Mouse (Mus musculus) MEL (cell line): ENCODE data around the gene Prr5l. TPM values are rescaled to one million over a fixed set of nuclear protein-coding genes. Genes with fewer than 3 reads are reported as not detected.

Experiments
- DNase-seq: peaks from one replicate; pipeline ENCODE4 v3.0.0; 2011; ENCODE audit warnings: low read depth, low spot score
- H3K27ac ChIP-seq: 2 replicates; pipeline ENCODE4 v1.5.1; 2012; ENCODE audit warnings: low read depth, mild to moderate bottlenecking, control low read depth, low read length, moderate library complexity; ENCODE audit not compliant: control insufficient read depth
- H3K27me3 ChIP-seq, 2 experiments: fragments of 150-350 bp in 1 of 2; sonication (generic) in 1 of 2; 2 replicates each; pipeline ENCODE4 v1.6.1; 2012; ENCODE audit warnings: low read length in 2 of 2, mild to moderate bottlenecking in 2 of 2, improper control_type of control experiment in 1 of 2, moderate library complexity in 1 of 2; ENCODE audit not compliant: insufficient read depth in 2 of 2, control insufficient read depth in 1 of 2
- H3K36me3 ChIP-seq, 2 experiments: 2 replicates each; pipeline ENCODE4 v1.6.1; 2012 to 2014; ENCODE audit warnings: low read length in 2 of 2, improper control_type of control experiment in 1 of 2, inconsistent platforms in 1 of 2, mild to moderate bottlenecking in 1 of 2; ENCODE audit not compliant: insufficient read depth in 2 of 2, control insufficient read depth in 1 of 2
- H3K4me1 ChIP-seq, 2 experiments: fragments of 150-350 bp in 1 of 2; sonication (generic) in 1 of 2; 2 replicates each; pipeline ENCODE4 v1.6.1; 2012; ENCODE audit warnings: low read length in 2 of 2, improper control_type of control experiment in 1 of 2, mild to moderate bottlenecking in 1 of 2; ENCODE audit not compliant: insufficient read depth in 2 of 2, control insufficient read depth in 1 of 2
- H3K4me3 ChIP-seq, 2 experiments: fragments of 150-350 bp in 1 of 2; sonication (generic) in 1 of 2; 2 replicates each; pipeline ENCODE4 v1.5.1; 2012; ENCODE audit warnings: low read depth in 2 of 2, low read length in 2 of 2, mild to moderate bottlenecking in 2 of 2, moderate library complexity in 2 of 2, control low read depth in 1 of 2, improper control_type of control experiment in 1 of 2; ENCODE audit not compliant: control insufficient read depth in 1 of 2, insufficient read depth in 1 of 2
- H3K79me2 ChIP-seq: 2 replicates; pipeline ENCODE4 v1.6.1; 2012; ENCODE audit warnings: mild to moderate bottlenecking, low read length, moderate library complexity; ENCODE audit not compliant: control insufficient read depth, poor library complexity, insufficient read depth
- H3K9ac ChIP-seq: 2 replicates; pipeline ENCODE4 v1.6.1; 2012; ENCODE audit warnings: low read depth, mild to moderate bottlenecking, control low read depth, low read length, moderate library complexity; ENCODE audit not compliant: control insufficient read depth, poor library complexity, severe bottlenecking
- H3K9me3 ChIP-seq: fragments of 150-350 bp; sonication (generic); replicated peaks from 2 replicates; pipeline ENCODE4 v1.6.1; 2012; ENCODE audit warnings: mild to moderate bottlenecking, low read length, improper control_type of control experiment, moderate library complexity; ENCODE audit not compliant: insufficient read depth
- BHLHE40 ChIP-seq: IDR thresholded peaks from 2 replicates; pipeline ENCODE4 v1.6.1; 2012; ENCODE audit warnings: low read depth, mild to moderate bottlenecking, inconsistent platforms, low read length, improper control_type of control experiment, borderline replicate concordance
- CHD1 ChIP-seq: IDR thresholded peaks from 2 replicates; pipeline ENCODE4 v1.6.1; 2012; ENCODE audit warnings: low read depth, mild to moderate bottlenecking, inconsistent platforms, low read length, improper control_type of control experiment
- E2F4 ChIP-seq: IDR thresholded peaks from 2 replicates; pipeline ENCODE4 v1.6.1; 2011; ENCODE audit warnings: low read depth, low read length, improper control_type of control experiment, borderline replicate concordance
- ELF1 ChIP-seq: IDR thresholded peaks from 2 replicates; pipeline ENCODE4 v1.6.1; 2014; ENCODE audit warnings: low read depth, mild to moderate bottlenecking, inconsistent platforms, low read length, improper control_type of control experiment, moderate library complexity
- EP300 ChIP-seq, 2 experiments: IDR thresholded peaks; 2 replicates each; pipeline ENCODE4 v1.6.1; 2011; ENCODE audit warnings: improper control_type of control experiment in 2 of 2, low read length in 2 of 2, low read depth in 1 of 2, mild to moderate bottlenecking in 1 of 2
- GATA1 ChIP-seq: IDR thresholded peaks from 2 replicates; pipeline ENCODE4 v1.6.1; 2011; ENCODE audit warnings: low read depth, low read length, improper control_type of control experiment
- HCFC1 ChIP-seq: IDR thresholded peaks from 2 replicates; pipeline ENCODE4 v1.6.1; 2012; ENCODE audit warnings: low read depth, mild to moderate bottlenecking, inconsistent platforms, low read length, improper control_type of control experiment, moderate library complexity
- JUND ChIP-seq: IDR thresholded peaks from 2 replicates; pipeline ENCODE4 v1.6.1; 2011; ENCODE audit warnings: low read depth, mild to moderate bottlenecking, improper control_type of control experiment, low read length
- KAT2A ChIP-seq: conservative IDR thresholded peaks from 2 replicates; pipeline ENCODE4 v1.6.1; 2012; ENCODE audit warnings: low read depth, low read length, improper control_type of control experiment, inconsistent platforms
- MAFK ChIP-seq: IDR thresholded peaks from 2 replicates; pipeline ENCODE4 v1.6.1; 2011; ENCODE audit warnings: low read depth, mild to moderate bottlenecking, low read length, improper control_type of control experiment, borderline replicate concordance
- MAZ ChIP-seq: IDR thresholded peaks from 2 replicates; pipeline ENCODE4 v1.6.1; 2012; ENCODE audit warnings: low read depth, mild to moderate bottlenecking, inconsistent platforms, low read length, improper control_type of control experiment
- MEF2A ChIP-seq: IDR thresholded peaks from 2 replicates; pipeline ENCODE4 v1.6.1; 2014; ENCODE audit warnings: low read depth, mild to moderate bottlenecking, inconsistent platforms, low read length, improper control_type of control experiment; ENCODE audit not compliant: poor library complexity, insufficient replicate concordance, severe bottlenecking; ENCODE audit errors: extremely low read depth
- MXI1 ChIP-seq: IDR thresholded peaks from 2 replicates; pipeline ENCODE4 v1.6.1; 2011; ENCODE audit warnings: mild to moderate bottlenecking, low read depth, low read length, improper control_type of control experiment
- MYC ChIP-seq: IDR thresholded peaks from 2 replicates; pipeline ENCODE4 v1.6.1; 2011; ENCODE audit warnings: low read depth, mild to moderate bottlenecking, low read length, improper control_type of control experiment, moderate library complexity
- NELFE ChIP-seq: IDR thresholded peaks from 2 replicates; pipeline ENCODE4 v1.6.1; 2011; ENCODE audit warnings: low read depth, low read length, improper control_type of control experiment
- NRF1 ChIP-seq: IDR thresholded peaks from 2 replicates; pipeline ENCODE4 v1.6.1; 2014; ENCODE audit warnings: low read depth, mild to moderate bottlenecking, inconsistent platforms, low read length, improper control_type of control experiment, moderate library complexity; ENCODE audit not compliant: poor library complexity, insufficient read depth, severe bottlenecking
- POLR2A ChIP-seq, 2 experiments: IDR thresholded peaks; 2 replicates each; pipeline ENCODE4 v1.6.1; 2011 to 2012; ENCODE audit warnings: low read length in 2 of 2, mild to moderate bottlenecking in 2 of 2, control low read depth in 1 of 2, improper control_type of control experiment in 1 of 2, low read depth in 1 of 2, moderate library complexity in 1 of 2; ENCODE audit not compliant: control insufficient read depth in 1 of 2, insufficient read depth in 1 of 2, poor library complexity in 1 of 2
- POLR2AphosphoS2 ChIP-seq: IDR thresholded peaks from 2 replicates; pipeline ENCODE4 v1.6.1; 2011; ENCODE audit warnings: low read length, improper control_type of control experiment
- POLR2AphosphoS5 ChIP-seq: IDR thresholded peaks from 2 replicates; pipeline ENCODE4 v1.6.1; 2012; ENCODE audit warnings: low read depth, borderline replicate concordance, mild to moderate bottlenecking, inconsistent platforms, low read length, moderate library complexity, mixed read lengths
- RAD21 ChIP-seq: IDR thresholded peaks from 2 replicates; pipeline ENCODE4 v1.6.1; 2011; ENCODE audit warnings: mild to moderate bottlenecking, low read depth, low read length, improper control_type of control experiment
- SMC3 ChIP-seq: IDR thresholded peaks from 2 replicates; pipeline ENCODE4 v1.6.1; 2011; ENCODE audit warnings: low read depth, low read length, improper control_type of control experiment
- TBP ChIP-seq: IDR thresholded peaks from 2 replicates; pipeline ENCODE4 v1.8.0; 2011; ENCODE audit warnings: low read depth, low read length, improper control_type of control experiment
- UBTF ChIP-seq: IDR thresholded peaks from 2 replicates; pipeline ENCODE4 v1.6.1; 2012; ENCODE audit warnings: low read depth, mild to moderate bottlenecking, inconsistent platforms, low read length, improper control_type of control experiment, moderate library complexity, borderline replicate concordance; ENCODE audit not compliant: insufficient read depth
- USF1 ChIP-seq: IDR thresholded peaks from 2 replicates; pipeline ENCODE4 v1.6.1; 2014; ENCODE audit warnings: low read depth, mild to moderate bottlenecking, inconsistent platforms, low read length, improper control_type of control experiment, moderate library complexity
- ZC3H11A ChIP-seq: IDR thresholded peaks from 2 replicates; pipeline ENCODE4 v1.6.1; 2012; ENCODE audit warnings: low read depth, mild to moderate bottlenecking, inconsistent platforms, low read length, improper control_type of control experiment
- ZKSCAN1 ChIP-seq: IDR thresholded peaks from 2 replicates; pipeline ENCODE4 v1.6.1; 2012; ENCODE audit warnings: low read depth, mild to moderate bottlenecking, inconsistent platforms, low read length, improper control_type of control experiment, moderate library complexity
- polyA plus RNA-seq, 2 experiments: library from polyadenylated mRNA; stranded (reverse) in 1 of 2; unstranded in 1 of 2; fragments of >175 nt in 1 of 2; fragments of >200 nt in 1 of 2; gene quantifications; 2 replicates each; pipeline versions ENCODE4 v1.2.1 to v1.2.4; 2012; ENCODE audit warnings: low replicate concordance in 2 of 2, low read depth in 1 of 2; ENCODE audit not compliant: insufficient read length in 2 of 2, insufficient read depth in 1 of 2, missing spikeins in 1 of 2
- total RNA-seq: library from RNA; depleted of rRNA; stranded (reverse); fragments of 300-350 nt; gene quantifications from 2 replicates; pipeline ENCODE4 v1.2.3, GENCODE M21; 2012

Prr5l gene
- total and polyA plus RNA-seq, 3 experiments: 0.04 TPM; not detected in 2

- Histone ChIP-seq H3K27ac (no peak overlapping the region), H3K9ac (no peak overlapping the region), H3K36me3 (no peaks in the 10 kb centered on the region), H3K4me3 (no peak overlapping the region), H3K27me3 (peaks cover 1 to 2% of the 10 kb centered on the region in 2 experiments; a peak in 2 of 4 replicates), H3K79me2 (no peaks in the 10 kb centered on the region), H3K9me3 (no peaks in the 10 kb centered on the region), H3K4me1 (no peaks in the 10 kb centered on the region)
- TF ChIP-seq POLR2AphosphoS5 (no peak), ZC3H11A (no peak), TBP (no peak), ZKSCAN1 (no peak)
- no peak for DNase-seq
Observed at GRCm38 (mm10) chr2:101807756-101808155, 75.1 kb downstream of the Prr5l start.

- DNase-seq: no peak
- Histone ChIP-seq H3K36me3 (no peaks in the 10 kb centered on the region), H3K79me2 (no peaks in the 10 kb centered on the region), H3K4me1 (no peaks in the 10 kb centered on the region), H3K9ac (no peak overlapping the region), H3K27ac (no peak overlapping the region), H3K4me3 (no peak overlapping the region), H3K9me3 (no peaks in the 10 kb centered on the region), H3K27me3 (peaks cover 0 to 1% of the 10 kb centered on the region in 2 experiments; a peak in 2 of 4 replicates)
- no peak for TF ChIP-seq CHD1
- TF ChIP-seq JUND: no peak
- TF ChIP-seq POLR2AphosphoS2: no peak
- TF ChIP-seq SMC3: no peak
- TF ChIP-seq GATA1: no peak
- TF ChIP-seq HCFC1: no peak
- TF ChIP-seq UBTF: no peak
- no peak for TF ChIP-seq NELFE
- TF ChIP-seq MAFK: no peak
Observed at GRCm38 (mm10) chr2:101802240-101802639, 80.6 kb downstream of the Prr5l start.

GRCm38 (mm10) chr2:101797901-101798250, 85.0 kb downstream of the Prr5l start:
- H3K9ac ChIP-seq: no peak overlapping the region
- H3K27ac ChIP-seq: no peak overlapping the region
- no peaks in the 10 kb centered on the region for H3K9me3 ChIP-seq
- no peak overlapping the region for H3K4me3 ChIP-seq
- no peak for DNase-seq
- H3K4me1 ChIP-seq: no peaks in the 10 kb centered on the region
- TF ChIP-seq JUND (no peak), MXI1 (no peak), E2F4 (no peak), RAD21 (no peak), NRF1 (no peak), EP300 (IDR thresholded peaks at IDR 0.05; ENCODE audit: low read depth in 1 of 2, low read length in 2 of 2) (no peak), NELFE (no peak), USF1 (no peak), BHLHE40 (no peak), KAT2A (no peak), POLR2A (IDR thresholded peaks at IDR 0.05; ENCODE audit: control insufficient read depth in 1 of 2, insufficient read depth in 1 of 2, low read depth in 1 of 2, low read length in 2 of 2, poor library complexity in 1 of 2) (no peak), ZKSCAN1 (no peak), MEF2A (no peak), MYC (no peak), ELF1 (no peak), MAZ (no peak)
- TF ChIP-seq, all 39 proteins: peak for 0
- no peaks in the 10 kb centered on the region for H3K79me2 ChIP-seq
- no peaks in the 10 kb centered on the region for H3K36me3 ChIP-seq
- H3K27me3 ChIP-seq: no peaks in the 10 kb centered on the region; a peak in 2 of 4 replicates
